Mouse (Mus musculus): ENCODE results near the gene Cd79a. TPM values are rescaled to one million over a fixed set of nuclear protein-coding genes. Genes with fewer than 3 reads are reported as not detected.

Cd79a gene
- total RNA-seq, 2 experiments from 2014 or later, result 0.55 TPM; not detected in 1

- peak; percentile 48 to 53 for DNase-seq (ENCODE audit: low spot score in 2 of 2)
- intact Hi-C loops (cut with DNase I), result loop anchor here (5.0 kb wide), 1 partner anchor 47 kb away; no protein-coding TSS in a partner anchor
Observed at GRCm38 (mm10) chr7:24904936-24905335, 7.8 kb downstream of the Cd79a start.

- intact Hi-C loops (cut with DNase I), result loop anchor here (5.0 kb wide), 1 partner anchor 46 kb away; no protein-coding TSS in a partner anchor
- DNase-seq (ENCODE audit: low spot score in 2 of 2), result no peak
Observed at GRCm38 (mm10) chr7:24906551-24906950, 9.4 kb downstream of the Cd79a start.

- DNase-seq (ENCODE audit: low spot score in 2 of 2), result no peak
- intact Hi-C loops (cut with DNase I), result loop anchor here (5.0 kb wide), 1 partner anchor 45 kb away; no protein-coding TSS in a partner anchor
Observed at GRCm38 (mm10) chr7:24907211-24907748, 10.1 kb downstream of the Cd79a start.

- intact Hi-C loops (cut with DNase I), result no loop called here
- DNase-seq (ENCODE audit: low spot score in 2 of 2), result no peak
Observed at GRCm38 (mm10) chr7:24912480-24912879, 15.3 kb downstream of the Cd79a start.

GRCm38 (mm10) chr7:24918763-24919323 is 21.7 kb downstream of the Cd79a start:
- no peak for DNase-seq (ENCODE audit: low spot score in 2 of 2)
- intact Hi-C loops (cut with DNase I), result no loop called here

- peak in 1 of 2 experiments; percentile 41 for DNase-seq (ENCODE audit: low spot score in 2 of 2)
- intact Hi-C loops (cut with DNase I), result no loop called here
Observed at GRCm38 (mm10) chr7:24919728-24920127, 22.5 kb downstream of the Cd79a start.

- DNase-seq (ENCODE audit: low spot score in 2 of 2), result no peak
- intact Hi-C loops (cut with DNase I), result loop anchor here (5.0 kb wide), 1 partner anchor 37 kb away; no protein-coding TSS in a partner anchor
Observed at GRCm38 (mm10) chr7:24930475-24930874, 33.3 kb downstream of the Cd79a start.

GRCm38 (mm10) chr7:24931651-24932050 is 34.5 kb downstream of the Cd79a start:
- intact Hi-C loops (cut with DNase I), result loop anchor here (5.0 kb wide), 1 partner anchor 36 kb away; no protein-coding TSS in a partner anchor
- DNase-seq (ENCODE audit: low spot score in 2 of 2), result no peak

GRCm38 (mm10) chr7:24943641-24944040 is 46.5 kb downstream of the Cd79a start:
- no peak for DNase-seq (ENCODE audit: low spot score in 2 of 2)
- intact Hi-C loops (cut with DNase I), result no loop called here

GRCm38 (mm10) chr7:24944257-24944950 is 47.2 kb downstream of the Cd79a start, which contains the start of gene Gm4881:
Gene Gm4881, minus strand, starts transcription at chr7:24944494.
- intact Hi-C loops (cut with DNase I), result no loop called here
- DNase-seq (ENCODE audit: low spot score in 2 of 2), result no peak

- intact Hi-C loops (cut with DNase I), result no loop called here
Observed at GRCm38 (mm10) chr7:24947316-24948048, 50.3 kb downstream of the Cd79a start.

GRCm38 (mm10) chr7:24948774-24949173 is 51.6 kb downstream of the Cd79a start:
- no peak for DNase-seq (ENCODE audit: low spot score in 2 of 2)
- intact Hi-C loops (cut with DNase I), result no loop called here

More at GRCm38 (mm10) chr7:24947316-24948048, 50.3 kb downstream of the Cd79a start:
- no peak for DNase-seq (ENCODE audit: low spot score in 2 of 2)

GRCm38 (mm10) chr7:24949958-24950623 is 52.9 kb downstream of the Cd79a start:
- intact Hi-C loops (cut with DNase I), result loop anchor here (5.0 kb wide), 1 partner anchor 43 kb away; no protein-coding TSS in a partner anchor
- peak in 1 of 2 experiments; percentile 67 for DNase-seq (ENCODE audit: low spot score in 2 of 2)

Other genes with a start within 250 kb of the Cd79a start
- gene Tex101, start 220.7 kb upstream of the Cd79a start, total RNA-seq (2021), result not detected
- not detected for gene BC049730, start 188.1 kb upstream of the Cd79a start, total RNA-seq (2021)
- gene Gm4763, start 170.5 kb upstream of the Cd79a start, total RNA-seq (2021), result not detected
- not detected for gene Cd177, start 137.1 kb upstream of the Cd79a start, total RNA-seq (2021)
- not detected for gene Ceacam10, start 120.2 kb upstream of the Cd79a start, total RNA-seq (2021)
- gene Gm9844, start 35.2 kb upstream of the Cd79a start, total RNA-seq (2021), result not detected
- not detected for gene Lypd4, start 27.4 kb upstream of the Cd79a start, total RNA-seq (2021)
- gene Dmrtc2, start 27.3 kb upstream of the Cd79a start, total RNA-seq (2021), result not detected
- 100 to 1,000 TPM; 421 to 431 TPM for gene Rps19, start 13.0 kb upstream of the Cd79a start, total RNA-seq (2021)
- gene Arhgef1, start 5.5 kb downstream of the Cd79a start, total RNA-seq (2021), result 10 to 100 TPM; 80.3 to 89.2 TPM
- not detected for gene Gm4881, start 47.1 kb downstream of the Cd79a start, total RNA-seq (2021)
- 100 to 1,000 TPM; 303 to 313 TPM for gene Rabac1, start 75.4 kb downstream of the Cd79a start, total RNA-seq (2021)
- gene Atp1a3, start 108.6 kb downstream of the Cd79a start, total RNA-seq (2021), result 1,000 to 10,000 TPM; 2,091 to 2,391 TPM
- gene Grik5, start 175.0 kb downstream of the Cd79a start, total RNA-seq (2021), result 100 to 1,000 TPM; 264 to 270 TPM
- 10 to 100 TPM; 28.1 to 30.0 TPM for gene Zfp574, start 175.2 kb downstream of the Cd79a start, total RNA-seq (2021)